Mouse (Mus musculus) T-helper 1 cell (primary cell): Measurements from ENCODE around the gene Stk38.
"Not testable (repeated sequence)": the region's sequence is repeated elsewhere in the genome, so short reads cannot be mapped to it uniquely, and the experiment has no call there.

ENCODE experiments used
- in situ Hi-C: fragments of 300-600 bp; cut with MboI, MseI; formaldehyde crosslinking; loops from one replicate; pipeline ENCODE4 v1.15.1; 2025; ENCODE audit warnings: high pct_unique_total_duplicates

Gene Stk38

DNA sequence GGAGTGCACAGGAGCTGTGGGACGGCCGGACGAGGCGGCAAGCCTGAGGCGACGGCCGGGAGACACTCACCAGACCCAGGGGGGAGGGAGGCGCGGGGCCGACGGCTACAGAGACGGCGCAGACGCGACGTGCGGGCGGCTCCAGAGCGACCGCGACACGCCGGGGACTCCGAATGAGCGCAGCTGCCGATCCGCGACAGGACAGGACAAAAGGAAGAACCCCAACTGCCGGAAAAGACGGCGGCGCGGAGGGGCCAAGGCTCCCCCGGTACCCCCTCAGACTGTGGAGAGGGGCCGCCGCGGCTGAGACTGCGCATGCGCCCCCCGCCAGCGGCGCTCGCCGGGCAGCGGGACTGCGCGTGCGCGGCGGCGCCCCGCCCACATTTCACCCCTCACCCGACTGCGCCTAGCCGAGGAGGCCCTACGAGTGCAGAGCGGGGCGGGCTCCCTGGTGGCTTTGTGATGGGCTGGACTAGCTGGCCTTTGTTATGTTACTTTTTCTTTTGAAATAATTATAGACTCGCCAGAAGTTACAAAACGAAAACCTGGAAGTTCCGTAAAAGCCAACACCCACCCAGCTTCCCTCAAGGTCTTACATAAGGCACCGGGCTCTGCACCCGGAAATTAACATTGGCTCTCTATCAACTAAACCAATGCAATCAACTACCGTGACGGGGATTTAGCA lies at the start of gene Stk38:
Gene Stk38 (minus strand): TSS at position 355 of the 685 bp plus-strand sequence.
- in situ Hi-C loops, result no loop called here

DNA sequence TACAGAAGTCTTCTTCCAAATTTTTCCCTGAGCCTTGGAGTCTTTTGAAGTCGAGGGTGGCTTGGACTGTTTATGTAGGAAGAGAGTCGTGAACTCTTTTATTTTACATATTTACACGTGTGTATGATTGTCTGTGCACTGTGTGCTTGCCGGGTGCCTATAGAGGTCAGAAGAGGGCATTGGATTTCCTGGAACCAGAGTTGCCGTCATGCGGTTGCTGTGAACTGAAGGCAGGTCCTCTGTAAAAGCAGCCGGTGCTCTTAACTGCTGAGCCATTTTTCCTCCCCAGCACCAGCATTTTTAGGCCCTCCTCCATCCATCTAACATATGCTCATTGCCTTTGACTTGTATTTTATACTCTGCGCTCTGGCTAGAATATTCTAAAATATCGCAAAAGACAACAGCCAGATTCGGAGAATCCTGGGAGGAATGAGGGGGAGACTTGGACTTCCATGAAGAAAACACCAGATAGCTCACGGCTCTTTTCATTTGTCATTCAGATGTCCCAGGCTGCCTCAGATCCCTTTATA lies 49.6 kb upstream of the Stk38 start:
- in situ Hi-C loops, result no loop called here

DNA sequence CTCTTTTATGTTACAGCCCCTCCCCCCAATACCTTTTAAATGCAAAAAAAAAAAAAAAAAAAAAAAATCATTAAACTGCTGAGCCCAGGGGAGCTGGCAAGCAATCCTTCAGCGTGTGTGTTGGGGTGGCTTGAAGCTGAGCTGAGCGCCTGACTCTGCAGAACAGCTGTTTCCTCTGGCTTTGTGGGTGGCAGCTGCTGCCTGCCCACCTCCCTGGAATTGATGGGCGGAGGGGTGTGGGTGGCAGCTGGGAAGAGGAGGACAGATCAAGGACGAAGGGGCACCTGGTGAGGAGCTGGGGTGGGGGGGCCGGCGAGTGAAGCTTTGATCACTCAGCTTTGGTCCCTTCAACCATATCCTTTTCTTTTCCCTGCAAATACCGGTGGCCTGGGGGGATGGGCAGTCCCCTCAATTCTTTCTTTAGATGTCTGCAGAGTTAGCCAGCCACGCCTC lies 48.9 kb upstream of the Stk38 start:
- in situ Hi-C loops, result no loop called here

GRCm38 (mm10) chr17:29056207-29056606 lies 48.4 kb upstream of the Stk38 start:
- in situ Hi-C loops, result no loop called here

GRCm38 (mm10) chr17:29055586-29055985 lies 47.8 kb upstream of the Stk38 start:
- in situ Hi-C loops, result no loop called here

- in situ Hi-C loops, result loop anchor here (5.0 kb wide), 3 partner anchors 38 to 188 kb away; partner anchors contain the start of gene Cdkn1a
These were observed 46.6 kb upstream of the Stk38 start for GRCm38 (mm10) chr17:29054429-29054828.

DNA sequence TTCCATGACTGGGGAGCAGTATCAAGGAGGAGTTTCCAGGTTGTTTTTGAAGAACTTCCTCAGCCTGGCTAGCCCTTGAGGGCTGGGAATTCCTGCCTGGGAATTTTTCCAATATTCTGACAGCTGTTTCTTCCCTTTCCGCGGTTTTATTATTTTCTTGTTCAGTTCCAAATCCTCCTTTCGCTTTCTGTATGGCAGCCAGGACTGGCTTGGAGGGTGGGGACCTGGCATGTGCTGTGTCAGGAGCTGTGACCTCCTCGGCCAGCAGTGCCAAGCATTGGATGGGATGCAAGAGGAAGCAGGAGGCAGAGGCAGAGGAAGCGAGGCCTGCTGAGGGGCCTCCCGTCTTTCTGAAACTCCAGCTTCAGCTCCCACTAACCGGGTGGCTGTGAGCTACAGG lies 46.0 kb upstream of the Stk38 start:
- in situ Hi-C loops, result loop anchor here (5.0 kb wide), 3 partner anchors 38 to 188 kb away; partner anchors contain the start of gene Cdkn1a

DNA sequence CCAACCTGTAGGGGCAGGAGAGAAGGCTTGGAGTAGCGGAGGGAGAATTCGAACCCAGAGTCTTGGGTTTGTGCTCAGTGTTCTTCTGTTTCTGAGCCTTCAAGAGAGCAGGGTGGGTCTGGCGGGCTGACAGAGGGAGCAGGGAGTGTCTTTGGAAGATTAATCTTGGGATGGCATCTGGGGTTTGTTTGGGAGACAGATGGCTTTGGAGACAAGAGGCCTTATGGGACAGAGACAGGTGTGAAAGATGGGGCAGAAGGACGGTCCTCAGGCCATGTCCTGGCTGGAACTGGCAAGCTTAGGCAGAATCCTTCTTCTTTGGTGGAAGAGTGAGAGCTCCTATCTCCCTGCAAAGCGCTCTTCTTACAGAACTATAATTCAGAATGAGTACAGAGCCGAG lies 45.3 kb upstream of the Stk38 start:
- in situ Hi-C loops, result loop anchor here (5.0 kb wide), 3 partner anchors 39 to 189 kb away; partner anchors contain the start of gene Cdkn1a

DNA sequence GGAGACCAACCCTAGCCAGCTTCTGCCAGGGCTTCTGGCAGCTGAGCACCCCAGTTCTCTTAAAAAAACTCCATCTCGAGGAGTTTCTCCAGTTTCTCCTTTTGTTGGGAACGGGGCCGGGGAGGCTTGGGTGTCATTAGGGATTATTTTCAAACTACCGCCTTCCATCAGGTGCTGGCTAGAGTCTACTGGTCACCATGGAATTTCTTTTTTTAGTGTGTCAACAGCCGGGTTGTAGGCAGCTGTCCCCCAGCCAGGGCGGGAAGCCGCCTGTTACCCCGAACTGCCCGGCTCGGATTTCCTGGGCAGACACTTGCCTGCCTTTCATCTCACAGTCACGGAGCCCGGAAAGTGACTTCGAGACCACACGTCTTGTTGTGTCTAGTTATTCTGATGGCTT lies 43.0 kb upstream of the Stk38 start:
- in situ Hi-C loops, result loop anchor here (5.0 kb wide), 3 partner anchors 42 to 192 kb away; partner anchors contain the start of gene Cdkn1a

- in situ Hi-C loops, result loop anchor here (5.0 kb wide), 3 partner anchors 42 to 192 kb away; partner anchors contain the start of gene Cdkn1a
These were observed 42.1 kb upstream of the Stk38 start for GRCm38 (mm10) chr17:29049923-29050322.

DNA sequence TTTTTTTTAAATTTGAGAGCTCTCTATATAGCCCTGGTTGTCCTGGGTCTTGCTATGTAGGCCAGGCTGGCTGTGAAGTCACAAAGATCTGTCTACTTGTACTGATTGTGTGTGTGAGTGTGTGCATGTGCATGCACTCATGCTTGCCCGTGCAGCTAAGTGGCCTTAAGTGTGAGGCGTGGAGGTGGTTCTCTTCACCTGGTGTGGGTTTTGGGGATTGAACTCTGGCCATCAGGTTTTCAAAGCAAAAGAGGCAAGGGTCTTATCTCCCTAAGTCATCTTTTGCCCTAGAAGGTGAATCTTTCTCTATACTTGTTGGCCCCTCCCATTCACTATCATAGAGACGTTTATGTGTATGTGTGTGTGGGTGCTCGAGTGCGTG lies 41.7 kb upstream of the Stk38 start:
- in situ Hi-C loops, result no loop called here

- in situ Hi-C loops, result no loop called here
These were observed 41.1 kb upstream of the Stk38 start for GRCm38 (mm10) chr17:29048748-29049507.

- in situ Hi-C loops, result no loop called here
These were observed 40.1 kb upstream of the Stk38 start for GRCm38 (mm10) chr17:29047697-29048514.

DNA sequence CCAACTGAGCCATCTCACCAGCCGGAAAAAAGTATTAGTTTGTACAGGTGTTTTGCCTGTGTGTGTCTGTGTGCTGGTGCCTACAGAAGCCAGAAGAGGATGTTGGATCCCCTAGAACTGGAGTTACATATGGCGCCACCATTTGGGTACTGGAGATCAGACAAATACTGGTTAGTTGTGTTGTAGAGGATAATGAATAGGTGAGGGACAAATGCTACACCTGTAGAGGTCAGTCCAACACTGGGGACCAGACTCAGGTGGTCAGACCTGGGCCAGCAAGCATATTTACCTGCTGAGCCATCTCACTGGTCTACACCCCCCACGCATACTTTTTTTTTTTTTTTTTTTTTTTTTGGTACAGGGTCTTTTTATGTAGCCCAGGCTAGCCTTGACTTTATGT lies 39.1 kb upstream of the Stk38 start:
- in situ Hi-C loops, result no loop called here

DNA sequence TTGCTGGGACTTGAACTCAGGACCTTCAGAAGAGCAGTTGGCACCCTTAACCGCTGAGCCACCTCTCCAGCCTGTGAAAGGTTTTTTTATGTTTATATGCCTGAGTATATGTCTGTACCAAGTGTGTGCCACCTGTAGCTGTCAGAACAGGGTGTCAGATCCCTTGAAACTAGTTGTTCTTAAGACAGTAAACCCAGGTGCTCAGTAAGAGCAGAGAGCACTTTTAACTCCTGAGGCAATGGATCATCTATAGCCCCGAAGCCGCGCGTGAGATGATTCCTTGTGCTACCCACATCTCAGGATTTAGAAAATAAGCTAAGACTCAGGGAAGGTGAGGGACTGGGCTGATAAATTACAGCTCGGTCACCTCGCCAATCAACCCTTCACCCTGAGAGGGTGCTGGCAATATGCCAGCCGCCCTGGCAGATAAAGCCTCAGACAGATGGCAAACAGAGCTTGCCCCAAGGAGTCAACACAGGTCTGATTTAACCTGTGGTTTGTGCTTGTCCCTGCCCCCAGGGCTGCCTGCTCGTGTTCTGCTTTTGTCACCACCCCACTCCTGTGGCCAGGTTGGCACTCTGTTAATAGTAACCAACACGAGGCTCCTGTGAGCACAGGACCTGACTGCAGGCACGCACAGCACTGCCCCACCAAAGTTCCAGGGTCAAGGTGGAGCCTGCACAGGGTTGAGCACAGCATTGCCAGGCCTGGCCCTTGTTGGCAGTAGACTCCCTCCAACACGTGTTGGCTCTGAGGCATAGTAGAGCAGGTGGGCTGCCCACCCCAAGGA lies 38.1 kb upstream of the Stk38 start:
- in situ Hi-C loops, result no loop called here

DNA sequence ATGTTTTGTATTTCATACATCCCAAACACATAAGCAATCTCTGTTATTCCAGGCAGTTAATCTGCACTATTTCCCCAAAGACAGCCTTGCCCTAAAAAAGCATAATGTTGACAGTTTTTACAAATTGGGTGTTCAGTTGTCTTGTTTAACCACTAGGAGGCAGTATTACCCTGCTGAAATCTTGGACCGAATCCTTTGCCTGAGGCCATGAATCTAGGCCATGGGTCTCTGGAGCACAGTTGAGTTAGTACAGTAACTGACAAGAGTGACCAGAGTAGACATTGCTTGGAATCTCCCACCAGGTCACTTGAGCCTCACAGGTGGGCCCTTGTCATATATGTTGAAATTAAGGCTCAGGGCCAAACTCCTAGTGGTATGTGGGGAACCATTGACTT lies 37.1 kb upstream of the Stk38 start:
- in situ Hi-C loops, result no loop called here

DNA sequence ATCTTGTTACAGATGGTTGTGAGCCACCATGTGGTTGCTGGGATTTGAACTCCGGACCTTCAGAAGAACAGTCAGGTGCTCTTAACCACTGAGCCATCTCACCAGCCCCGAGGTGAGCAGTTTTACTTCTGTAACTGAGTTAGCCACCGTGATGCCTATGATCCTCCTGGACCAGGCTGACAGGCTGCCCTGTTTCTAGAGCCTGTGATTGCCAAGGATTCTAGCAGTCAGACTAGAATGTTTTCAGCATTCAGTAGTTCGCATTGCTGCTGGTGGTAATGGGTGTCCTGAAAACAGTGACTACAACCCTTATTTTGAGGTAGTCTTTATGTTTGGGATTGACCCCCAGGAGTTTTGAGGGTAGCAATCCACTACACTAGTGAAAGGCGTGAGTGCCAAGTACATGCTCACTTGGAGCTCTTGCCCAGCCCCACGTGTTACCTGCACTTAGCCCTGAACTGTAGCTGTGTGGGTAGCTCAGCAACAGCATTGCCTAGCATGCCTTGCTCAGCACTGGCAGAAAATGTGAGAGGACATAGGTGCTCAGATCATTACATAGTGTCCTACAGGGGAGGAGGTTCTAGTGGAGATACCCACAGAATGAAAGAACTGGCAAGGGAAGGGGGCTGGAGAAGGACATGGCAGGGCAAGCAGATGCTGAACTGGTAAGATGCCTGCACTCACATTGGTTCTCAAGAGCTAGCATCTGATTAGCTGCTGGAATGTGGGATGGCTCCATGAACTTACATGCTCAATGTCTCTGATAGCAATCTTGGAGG lies 36.5 kb upstream of the Stk38 start:
- in situ Hi-C loops, result no loop called here

GRCm38 (mm10) chr17:29043583-29043982 lies 35.8 kb upstream of the Stk38 start:
- in situ Hi-C loops, result no loop called here

GRCm38 (mm10) chr17:29042569-29042968 lies 34.8 kb upstream of the Stk38 start:
- in situ Hi-C loops, result no loop called here

GRCm38 (mm10) chr17:29041632-29042031 lies 33.8 kb upstream of the Stk38 start:
- in situ Hi-C loops, result not testable (repeated sequence)
